Mouse (Mus musculus): Measurements from ENCODE around the gene C2cd2.

DNA sequence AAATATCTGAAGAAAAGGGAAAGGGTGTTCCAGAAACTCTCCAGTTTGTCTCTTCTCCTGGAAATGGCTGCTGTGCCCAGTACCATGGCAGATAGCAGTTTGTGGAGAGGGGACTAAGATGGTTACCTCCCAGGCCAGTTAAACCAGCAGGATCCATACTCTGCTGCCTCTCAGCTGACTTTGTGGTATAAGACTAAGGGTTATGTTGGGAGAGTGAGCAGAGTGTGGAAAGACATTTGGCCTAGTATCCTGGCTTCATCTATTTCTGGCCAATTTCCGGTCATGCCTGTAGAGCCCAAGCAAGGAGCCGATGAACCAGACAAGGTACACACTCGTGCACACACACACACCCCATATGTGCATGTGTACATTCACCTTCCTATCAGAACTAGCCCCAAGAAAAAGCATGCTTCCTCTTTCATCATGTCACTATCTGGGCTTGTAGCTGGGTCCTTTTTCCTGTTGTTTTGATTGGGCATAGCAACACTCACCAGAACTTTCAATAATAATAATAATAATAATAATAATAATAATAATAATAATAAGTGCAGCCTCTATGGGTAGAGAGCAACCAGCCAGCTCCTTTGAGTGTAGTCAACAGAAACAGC, 35.0 kb downstream of the C2cd2 start:
- no peak for TF ChIP-seq CTCF (conservative IDR thresholded peaks at IDR 0.05 in 1 of 2, IDR thresholded peaks at IDR 0.05 in 1 of 2; ENCODE audit: low read depth in 2 of 2, low read length in 2 of 2)
- no peak for TF ChIP-seq MAFK (IDR thresholded peaks at IDR 0.05; ENCODE audit: insufficient replicate concordance, low read length)
- no peak for TF ChIP-seq SMC3 (IDR thresholded peaks at IDR 0.05; ENCODE audit: low read depth, low read length)
- TF ChIP-seq BHLHE40 (IDR thresholded peaks at IDR 0.05; ENCODE audit: low read depth, low read length) = no peak
- no peak for TF ChIP-seq POLR2A (IDR thresholded peaks at IDR 0.05; ENCODE audit: low read depth, low read length)
- TF ChIP-seq POLR2AphosphoS2 (IDR thresholded peaks at IDR 0.05; ENCODE audit: low read depth, low read length) = no peak
- no peak for TF ChIP-seq E2F4 (IDR thresholded peaks at IDR 0.05; ENCODE audit: insufficient replicate concordance, low read depth, low read length)
- TF ChIP-seq ZC3H11A (IDR thresholded peaks at IDR 0.05; ENCODE audit: low read depth, low read length) = no peak
- TF ChIP-seq EP300 (IDR thresholded peaks at IDR 0.05; ENCODE audit: low read length) = no peak
- TF ChIP-seq ZNF384 (IDR thresholded peaks at IDR 0.05; ENCODE audit: low read depth, low read length) = no peak
- no peak for TF ChIP-seq MAX (IDR thresholded peaks at IDR 0.05; ENCODE audit: low read length)
- no peak for TF ChIP-seq HCFC1 (IDR thresholded peaks at IDR 0.05; ENCODE audit: low read depth, low read length)
- no peak for TF ChIP-seq TBP (conservative IDR thresholded peaks at IDR 0.05; ENCODE audit: low read depth, low read length)

Data from CH12.LX (cell line).